Mouse (Mus musculus) midbrain, postnatal 0 days (tissue): ENCODE results near the gene Exosc5. TPM values are rescaled to one million over a fixed set of nuclear protein-coding genes. Genes with fewer than 3 reads are reported as not detected.

Experiments used
- ATAC-seq: fragments of 200-750 bp; cut with Nextera tagmentation; 2 replicates; pipeline ENCODE4 v1.8.0; 2017; ENCODE audit warnings: moderate number of reproducible peaks, mild to moderate bottlenecking, moderate TSS enrichment, moderate library complexity; ENCODE audit not compliant: low FRiP score
- DNase-seq: peaks from one replicate; pipeline ENCODE4 v3.0.0-alpha.2; 2015; ENCODE audit warnings: low spot score
- H3K27ac ChIP-seq: fragments of 300-500 bp; sonication (generic); 2 replicates; pipeline ENCODE4 v1.5.1; 2014; ENCODE audit warnings: low read depth, mild to moderate bottlenecking, low read length, mixed read lengths
- H3K27me3 ChIP-seq: fragments of 300-500 bp; sonication (generic); 2 replicates; pipeline ENCODE4 v1.6.1; 2014; ENCODE audit warnings: low read length, control low read depth, mixed read lengths; ENCODE audit not compliant: insufficient read depth
- H3K36me3 ChIP-seq: fragments of 300-500 bp; sonication (generic); 2 replicates; pipeline ENCODE4 v1.6.1; 2014; ENCODE audit warnings: low read length, control low read depth, mixed read lengths; ENCODE audit not compliant: insufficient read depth
- H3K4me1 ChIP-seq: fragments of 300-500 bp; sonication (generic); 2 replicates; pipeline ENCODE4 v1.6.1; 2014; ENCODE audit warnings: mild to moderate bottlenecking, control low read depth, antibody characterized with exemption, low read length, mixed read lengths; ENCODE audit not compliant: insufficient read depth
- H3K4me2 ChIP-seq: fragments of 300-500 bp; sonication (generic); 2 replicates; pipeline ENCODE4 v1.6.1; 2014; ENCODE audit warnings: low read depth, mild to moderate bottlenecking, low read length, mixed read lengths; ENCODE audit not compliant: poor library complexity, severe bottlenecking
- H3K4me3 ChIP-seq: fragments of 300-500 bp; sonication (generic); 2 replicates; pipeline ENCODE4 v1.5.1; 2014; ENCODE audit warnings: low read depth, mild to moderate bottlenecking, low read length, moderate library complexity
- H3K9ac ChIP-seq: fragments of 300-500 bp; sonication (generic); replicated peaks from 2 replicates; pipeline ENCODE4 v1.6.1; 2014; ENCODE audit warnings: mild to moderate bottlenecking, low read length, moderate library complexity, mixed read lengths; ENCODE audit not compliant: poor library complexity, severe bottlenecking
- H3K9me3 ChIP-seq: fragments of 300-500 bp; sonication (generic); 2 replicates; pipeline ENCODE4 v1.6.1; 2016; ENCODE audit warnings: low read length, control low read depth
- CTCF ChIP-seq: IDR thresholded peaks from 2 replicates; pipeline ENCODE4 v1.5.1; 2016; ENCODE audit warnings: antibody characterized with exemption, mild to moderate bottlenecking
- WGBS: fragments of 180-500 bp; shearing (Covaris S2); extraction: QIAGEN DNeasy Blood & Tissue Kit; methylation state at CpG from one replicate; pipeline ENCODE4 v1.1.7; 2014; 5-methylcytosine and 5-hydroxymethylcytosine counted together
- polyA plus RNA-seq: library from polyadenylated mRNA; unstranded; fragments of >200 nt; fragmentation: Nextera tagmentation; extraction: Ambion mirVana; gene quantifications from 2 replicates; pipeline ENCODE4 v1.2.1, GENCODE M21; 2015
- total RNA-seq: library from RNA; depleted of rRNA; stranded (reverse); fragments of >200 nt; gene quantifications from 2 replicates; pipeline ENCODE4 v1.2.3, GENCODE M21; 2014

Exosc5 gene
- total and polyA plus RNA-seq, 2 experiments from 2014 or later = 27.3 to 29.4 TPM

- H3K4me1 ChIP-seq = no peaks in the 10 kb centered on the region
- peaks cover 21% of the 10 kb centered on the region for H3K36me3 ChIP-seq
- ATAC-seq (no peak), DNase-seq (no peak)
- 0 out of 2 replicates have a peak, but pooled peaks cover 5% of the 10 kb centered on the region for H3K27me3 ChIP-seq
- H3K27ac ChIP-seq = no peak overlapping the region
- TF ChIP-seq CTCF = 0 out of 2 replicates have a peak, but pooled peaks have one; percentile 21
- H3K9ac ChIP-seq = no peak overlapping the region
- H3K4me3 ChIP-seq = no peak overlapping the region
- H3K4me2 ChIP-seq = no peak overlapping the region
- H3K9me3 ChIP-seq = no peaks in the 10 kb centered on the region
- 58% methylated on average over 4 of the region's 4 CpGs for WGBS
These were observed 13.5 kb downstream of the Exosc5 start for GRCm38 (mm10) chr7:25672442-25672841.

DNA sequence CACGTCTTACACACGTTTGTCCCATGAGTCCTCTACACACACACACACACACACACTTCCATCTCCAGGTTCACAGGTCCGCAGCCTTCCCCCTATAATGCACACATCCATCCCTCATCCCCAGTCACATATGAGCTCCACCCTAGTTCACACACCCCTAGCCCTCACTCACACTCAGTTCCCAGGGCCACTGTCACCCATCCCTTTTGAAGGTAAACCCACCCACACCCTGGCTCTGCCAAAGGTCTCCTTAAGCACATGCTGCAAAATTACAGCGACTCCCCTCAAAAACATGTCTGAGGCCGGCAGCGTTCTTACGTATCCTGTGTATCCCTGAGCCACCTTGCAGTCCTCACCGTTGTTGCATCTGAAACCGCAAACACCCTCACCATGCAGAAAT is 15.3 kb downstream of the Exosc5 start:
- H3K4me2 ChIP-seq = peak overlapping the region; percentile 77
- no peak for TF ChIP-seq CTCF
- WGBS = 22% methylated on average over 9 of the region's 9 CpGs
- peaks cover 3% of the 10 kb centered on the region for H3K36me3 ChIP-seq
- no peak for DNase-seq
- no peaks in the 10 kb centered on the region for H3K9me3 ChIP-seq
- peak overlapping the region; percentile 57 for H3K4me3 ChIP-seq
- peak; percentile 31; the same call in 1 of the 2 replicates for ATAC-seq
- no peaks in the 10 kb centered on the region for H3K4me1 ChIP-seq
- H3K27ac ChIP-seq = peak overlapping the region; percentile 55; the same call in 1 of the 2 replicates
- H3K9ac ChIP-seq = peak overlapping the region; percentile 75
- 0 out of 2 replicates have a peak, but pooled peaks cover 5% of the 10 kb centered on the region for H3K27me3 ChIP-seq

DNA sequence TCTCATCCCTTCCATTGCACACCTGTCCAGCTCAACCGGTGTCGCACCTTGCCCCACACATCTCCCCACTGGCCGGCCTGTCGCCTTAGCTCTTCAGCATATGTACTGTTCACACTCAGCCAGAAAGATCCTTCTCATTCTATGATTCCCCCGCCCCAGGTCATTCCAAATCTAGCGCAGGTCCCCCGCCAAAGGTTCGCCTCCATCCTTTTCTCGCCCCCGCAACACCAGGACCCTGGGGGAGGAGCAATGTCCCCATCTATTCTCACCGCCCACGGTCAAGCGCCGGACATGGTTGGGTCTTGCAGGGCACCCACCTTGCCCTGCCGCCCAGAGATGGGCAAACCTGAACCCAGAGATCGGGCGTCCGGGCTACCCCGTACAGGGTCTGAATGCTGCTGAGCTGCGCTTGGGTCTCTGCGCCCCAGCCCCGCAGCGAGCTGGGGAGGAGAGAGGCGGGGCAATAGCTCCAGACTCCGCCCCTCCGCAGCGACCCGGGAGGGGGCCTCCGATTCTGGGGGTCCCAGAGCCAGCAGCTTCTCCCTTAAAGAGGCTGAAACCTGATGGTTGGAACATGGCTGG is 15.8 kb downstream of the Exosc5 start, which contains the start of gene Tmem91:
Gene Tmem91 (minus strand): TSS at position 448 of the 582 bp plus-strand sequence.
- WGBS = 2% methylated on average over 29 of the region's 29 CpGs
- Histone ChIP-seq H3K27ac (peak within 1 kb of the TSS; percentile 55; the same call in 1 of the 2 replicates), H3K27me3 (0 out of 2 replicates have a peak, but pooled peaks cover 5% of the 10 kb centered on the region), H3K9me3 (no peaks in the 10 kb centered on the region), H3K4me1 (no peaks in the 10 kb centered on the region), H3K4me2 (peak within 1 kb of the TSS; percentile 77), H3K9ac (peak within 1 kb of the TSS; percentile 75), H3K36me3 (no peaks in the 10 kb centered on the region; the same call in 1 of the 2 replicates), H3K4me3 (peak within 1 kb of the TSS; percentile 57)
- TF ChIP-seq CTCF = no peak
- ATAC-seq (peak; percentile 75), DNase-seq (no peak)

DNA sequence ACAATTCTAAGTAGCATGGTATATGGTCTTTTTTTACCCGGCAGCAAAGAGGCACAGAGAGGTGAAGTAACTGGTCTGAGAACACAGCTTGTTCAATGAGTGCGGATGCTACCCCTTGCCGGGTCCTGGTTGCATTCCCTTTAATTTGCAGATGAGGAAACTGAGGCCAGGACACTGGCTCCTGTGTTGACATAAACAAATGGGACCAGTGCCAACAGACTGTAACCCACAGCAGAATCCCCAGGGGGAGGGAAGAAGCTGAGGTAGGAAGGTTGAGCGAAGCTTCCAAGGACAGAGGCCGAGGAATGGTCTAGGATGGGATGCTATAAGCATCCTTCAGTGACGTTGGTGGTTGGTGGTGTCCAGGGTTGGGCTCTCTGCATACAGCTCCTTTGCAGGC is 16.4 kb downstream of the Exosc5 start:
- H3K9me3 ChIP-seq = no peaks in the 10 kb centered on the region
- H3K4me2 ChIP-seq = peak overlapping the region; percentile 77
- 51% methylated on average over 6 of the region's 6 CpGs for WGBS
- no peak for TF ChIP-seq CTCF
- ATAC-seq (peak; percentile 8; the same call in 1 of the 2 replicates), DNase-seq (no peak)
- no peaks in the 10 kb centered on the region for H3K4me1 ChIP-seq
- H3K27ac ChIP-seq = no peak overlapping the region
- no peaks in the 10 kb centered on the region; the same call in 1 of the 2 replicates for H3K36me3 ChIP-seq
- H3K27me3 ChIP-seq = 0 out of 2 replicates have a peak, but pooled peaks cover 5% of the 10 kb centered on the region
- H3K4me3 ChIP-seq = peak overlapping the region; percentile 57
- peak overlapping the region; percentile 75 for H3K9ac ChIP-seq

DNA sequence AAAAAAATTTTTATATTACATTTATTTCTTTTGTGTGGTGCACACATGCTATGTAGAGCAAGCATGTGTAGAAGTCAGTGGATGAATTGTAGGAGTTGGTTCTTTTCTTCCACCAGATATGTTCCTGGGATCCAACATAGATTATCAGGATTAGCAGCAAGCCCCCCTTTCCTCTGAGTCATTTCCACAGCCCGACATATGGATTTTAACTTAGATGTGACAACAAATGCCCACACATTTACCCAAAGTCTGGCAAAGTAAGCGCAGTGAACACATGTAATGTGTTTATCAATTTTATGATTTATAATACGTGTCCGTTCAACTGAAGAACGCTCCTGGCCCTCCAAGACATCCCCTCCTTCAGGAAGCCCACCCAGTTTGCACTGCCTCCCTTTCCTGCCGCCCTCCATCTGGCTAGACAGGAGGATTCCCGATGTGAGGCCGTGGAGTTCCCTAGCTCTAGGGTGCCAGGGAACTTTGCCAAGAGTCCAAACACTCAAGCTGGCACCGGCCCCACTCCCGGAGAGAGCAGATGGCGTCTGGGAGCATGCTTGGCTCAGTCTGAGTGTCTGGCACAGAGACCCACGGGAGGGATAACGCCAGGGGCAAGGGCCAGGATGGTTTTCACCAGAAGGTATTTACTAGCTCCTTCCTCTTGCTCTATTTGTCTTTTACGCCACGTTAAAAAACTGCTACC is 17.3 kb downstream of the Exosc5 start:
- Histone ChIP-seq H3K27ac (no peak overlapping the region), H3K36me3 (no peaks in the 10 kb centered on the region), H3K4me2 (no peak overlapping the region), H3K27me3 (0 out of 2 replicates have a peak, but pooled peaks cover 5% of the 10 kb centered on the region), H3K9me3 (no peaks in the 10 kb centered on the region), H3K4me3 (no peak overlapping the region), H3K4me1 (no peaks in the 10 kb centered on the region), H3K9ac (no peak overlapping the region)
- ATAC-seq = no peak
- DNase-seq = peak; percentile 92
- WGBS = 43% methylated on average over 15 of the region's 15 CpGs
- TF ChIP-seq CTCF = no peak

GRCm38 (mm10) chr7:25677013-25677412 is 18.0 kb downstream of the Exosc5 start:
- ATAC-seq = no peak
- no peak overlapping the region for H3K27ac ChIP-seq

More at GRCm38 (mm10) chr7:25677013-25677412, 18.0 kb downstream of the Exosc5 start:
- no peak for TF ChIP-seq CTCF
- no peak overlapping the region for H3K4me3 ChIP-seq
- H3K9me3 ChIP-seq = no peaks in the 10 kb centered on the region
- 0 out of 2 replicates have a peak, but pooled peaks cover 5% of the 10 kb centered on the region for H3K27me3 ChIP-seq
- H3K4me1 ChIP-seq = no peaks in the 10 kb centered on the region; the same call in 1 of the 2 replicates
- DNase-seq = no peak
- H3K4me2 ChIP-seq = no peak overlapping the region
- no peak overlapping the region for H3K9ac ChIP-seq
- no peaks in the 10 kb centered on the region for H3K36me3 ChIP-seq
- WGBS = 88% methylated on average over 7 of the region's 7 CpGs
